Mouse (Mus musculus) liver, embryonic 14.5 days (tissue): ENCODE data around the gene Zfp296.

ENCODE experiments used
- CTCF ChIP-seq: IDR thresholded peaks from 2 replicates; pipeline ENCODE4 v1.5.1; 2016; ENCODE audit warnings: antibody characterized with exemption, low read depth, control low read depth
- EP300 ChIP-seq: IDR thresholded peaks from 2 replicates; pipeline ENCODE4 v1.6.1; 2016; ENCODE audit warnings: antibody characterized with exemption, low read depth

DNA sequence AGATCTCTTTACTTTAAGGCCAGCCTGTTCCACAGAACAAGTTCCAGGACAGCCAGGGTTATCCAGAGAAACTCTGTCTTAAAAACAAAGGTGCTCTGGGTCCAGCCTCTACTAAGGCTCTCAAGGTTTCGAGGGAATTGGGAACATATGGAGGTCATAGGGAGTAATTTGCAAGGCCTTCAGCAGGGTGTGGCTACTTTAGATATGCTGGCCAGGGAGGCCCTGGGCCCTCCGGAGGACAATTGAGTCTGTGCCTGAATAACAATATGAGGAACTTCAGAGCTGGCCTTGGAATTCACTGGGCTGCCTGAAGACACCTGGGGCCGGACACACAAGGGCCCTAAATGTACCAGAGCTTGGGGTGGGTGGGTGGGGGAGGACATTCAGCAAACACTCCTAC, 1.5 kb upstream of the Zfp296 start:
- no peak for TF ChIP-seq EP300
- TF ChIP-seq CTCF, result no peak
